Mouse (Mus musculus): ENCODE measurements around the gene Tfam. TPM values are rescaled to one million over a fixed set of nuclear protein-coding genes. Genes with fewer than 3 reads are reported as not detected.

Gene Tfam
- polyA plus RNA-seq (2015; fragmentation: Nextera tagmentation; extraction: Ambion mirVana), result 82.9 and 87.4 TPM in 2 replicates

DNA sequence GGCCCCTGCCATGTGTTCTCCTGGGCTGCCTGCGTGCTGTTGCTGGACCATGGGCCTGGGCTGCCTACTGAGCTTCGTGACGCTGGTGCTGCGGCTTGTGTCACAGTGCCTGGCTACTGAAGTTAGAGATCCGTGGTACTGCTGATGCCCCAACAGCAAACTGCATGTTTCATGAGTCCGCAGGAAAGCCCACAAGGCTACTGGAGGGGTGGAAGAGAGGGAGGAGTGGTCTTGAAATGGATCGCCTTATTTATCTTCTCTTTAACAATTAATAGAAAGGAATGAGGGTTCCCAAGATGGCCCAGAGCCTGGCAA, at the start of gene Tfam:
TSS of gene Tfam (minus strand) at position 41 of the 315 bp plus-strand sequence.
- Histone ChIP-seq H3K9me3 (replicated peaks) (no peaks in the 10 kb centered on the region), H3K9ac (peak within 1 kb of the TSS; percentile 95), H3K27ac (peak within 1 kb of the TSS; percentile 90), H3K4me2 (peak within 1 kb of the TSS; percentile 72), H3K27me3 (no peaks in the 10 kb centered on the region), H3K4me3 (replicated peaks) (peak within 1 kb of the TSS; percentile 94), H3K4me1 (peaks cover 17% of the 10 kb centered on the region), H3K36me3 (peaks cover 28% of the 10 kb centered on the region)
- WGBS, result 4% methylated on average over 7 of the region's 7 CpGs
- no peak for ATAC-seq (replicated peaks; ENCODE audit: low FRiP score)

DNA sequence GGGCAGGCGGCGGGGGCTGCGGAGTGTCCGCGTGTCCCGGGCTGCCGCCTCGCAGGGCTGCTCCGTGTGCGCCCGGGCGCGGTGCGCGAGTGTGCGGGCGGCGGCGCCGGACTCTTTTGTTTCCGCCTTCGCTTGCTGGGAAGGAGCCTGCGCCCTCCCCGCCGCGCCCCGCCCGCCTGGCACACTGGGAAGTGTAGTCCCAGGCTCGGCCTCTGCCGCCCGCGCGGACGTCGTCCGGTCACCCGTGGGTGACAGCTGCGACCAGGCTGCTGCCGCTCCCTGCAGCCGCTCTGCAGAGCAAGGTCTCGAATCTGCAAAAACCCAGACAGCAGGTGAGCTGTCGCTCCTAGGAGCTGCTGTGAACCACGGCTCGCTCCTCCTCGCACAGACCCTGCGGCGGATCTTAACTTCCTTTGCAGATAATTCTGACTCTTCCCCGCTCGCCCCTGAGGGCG, 47.1 kb upstream of the Tfam start, which contains the start of gene Ube2d1:
TSS of gene Ube2d1 (minus strand) at position 137 of the 455 bp plus-strand sequence.
- peak; percentile 97 for ATAC-seq (replicated peaks; ENCODE audit: low FRiP score)
- under 1% methylated on average over 49 of the region's 50 CpGs for WGBS
- Histone ChIP-seq H3K4me1 (peaks cover 25% of the 10 kb centered on the region), H3K36me3 (no peaks in the 10 kb centered on the region), H3K9ac (peak within 1 kb of the TSS; percentile 89), H3K9me3 (replicated peaks) (no peaks in the 10 kb centered on the region), H3K4me2 (peak within 1 kb of the TSS; percentile 65), H3K27ac (peak within 1 kb of the TSS; percentile 18), H3K27me3 (peaks cover 6% of the 10 kb centered on the region), H3K4me3 (replicated peaks) (peak within 1 kb of the TSS; percentile 81)

DNA sequence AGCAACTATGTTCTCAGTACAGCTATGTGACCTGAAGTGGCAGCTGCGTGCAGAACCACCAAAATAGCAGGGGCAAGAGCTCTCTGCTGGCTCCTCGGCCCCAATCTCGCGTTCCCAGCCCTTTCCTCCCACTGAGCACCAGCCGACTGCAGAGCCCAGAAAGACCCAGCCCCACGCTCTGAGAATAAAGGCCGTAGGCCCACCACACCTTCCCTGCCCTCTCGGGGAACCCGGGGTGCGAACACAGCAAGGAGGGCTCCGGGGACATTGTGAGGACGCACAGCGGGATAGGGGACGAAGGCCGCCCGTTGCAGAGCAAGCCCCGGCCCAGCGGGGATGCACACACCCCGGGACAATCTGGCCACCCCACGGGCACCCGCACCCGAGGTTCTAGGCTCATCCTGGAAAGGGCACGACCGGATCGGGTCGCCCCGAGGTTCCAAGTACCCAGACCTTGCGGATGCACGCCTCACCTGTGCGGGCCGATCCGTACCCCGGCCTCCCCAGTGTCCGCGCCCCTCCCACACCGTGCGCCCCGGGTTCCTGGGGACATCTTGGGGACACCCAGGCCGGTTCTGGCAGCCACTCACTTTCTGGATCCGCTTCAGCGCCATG, 46.5 kb upstream of the Tfam start:
- Histone ChIP-seq H3K9ac (peak overlapping the region; percentile 89), H3K36me3 (no peaks in the 10 kb centered on the region), H3K9me3 (replicated peaks) (no peaks in the 10 kb centered on the region), H3K27ac (peak overlapping the region; percentile 18), H3K4me2 (peak overlapping the region; percentile 65), H3K4me3 (replicated peaks) (peak overlapping the region; percentile 81), H3K4me1 (peaks cover 25% of the 10 kb centered on the region), H3K27me3 (peaks cover 6% of the 10 kb centered on the region)
- under 1% methylated on average over 41 of the region's 41 CpGs for WGBS
- peak; percentile 79 for ATAC-seq (replicated peaks; ENCODE audit: low FRiP score)

DNA sequence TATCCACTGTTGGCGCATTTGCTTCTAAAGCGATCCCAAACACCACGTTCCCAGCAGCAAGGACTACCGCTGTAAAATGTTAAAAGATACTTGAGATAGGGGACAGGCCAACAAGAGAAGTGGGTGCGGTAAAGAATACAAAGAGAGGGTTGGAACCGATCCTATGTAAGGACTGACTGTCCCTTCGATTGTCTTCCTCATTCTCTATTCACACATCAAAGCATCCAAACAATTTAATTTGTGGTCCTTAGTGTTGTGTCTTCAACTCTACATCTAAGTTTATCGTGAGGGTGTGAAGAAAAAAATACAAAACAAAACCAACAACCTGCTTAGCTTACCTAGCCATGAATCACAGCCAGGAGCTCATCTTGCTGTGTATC, 46.0 kb upstream of the Tfam start:
- peak overlapping the region; percentile 65 for H3K4me2 ChIP-seq
- peaks cover 25% of the 10 kb centered on the region for H3K4me1 ChIP-seq
- no peaks in the 10 kb centered on the region for H3K36me3 ChIP-seq
- peak overlapping the region; percentile 81 for H3K4me3 ChIP-seq (replicated peaks)
- H3K27ac ChIP-seq, result peak overlapping the region; percentile 18; the same call in 1 of the 2 replicates
- WGBS, result 9% methylated on average over 8 of the region's 8 CpGs
- peaks cover 6% of the 10 kb centered on the region for H3K27me3 ChIP-seq
- no peaks in the 10 kb centered on the region for H3K9me3 ChIP-seq (replicated peaks)
- H3K9ac ChIP-seq, result peak overlapping the region; percentile 89
- ATAC-seq (replicated peaks; ENCODE audit: low FRiP score), result no peak

DNA sequence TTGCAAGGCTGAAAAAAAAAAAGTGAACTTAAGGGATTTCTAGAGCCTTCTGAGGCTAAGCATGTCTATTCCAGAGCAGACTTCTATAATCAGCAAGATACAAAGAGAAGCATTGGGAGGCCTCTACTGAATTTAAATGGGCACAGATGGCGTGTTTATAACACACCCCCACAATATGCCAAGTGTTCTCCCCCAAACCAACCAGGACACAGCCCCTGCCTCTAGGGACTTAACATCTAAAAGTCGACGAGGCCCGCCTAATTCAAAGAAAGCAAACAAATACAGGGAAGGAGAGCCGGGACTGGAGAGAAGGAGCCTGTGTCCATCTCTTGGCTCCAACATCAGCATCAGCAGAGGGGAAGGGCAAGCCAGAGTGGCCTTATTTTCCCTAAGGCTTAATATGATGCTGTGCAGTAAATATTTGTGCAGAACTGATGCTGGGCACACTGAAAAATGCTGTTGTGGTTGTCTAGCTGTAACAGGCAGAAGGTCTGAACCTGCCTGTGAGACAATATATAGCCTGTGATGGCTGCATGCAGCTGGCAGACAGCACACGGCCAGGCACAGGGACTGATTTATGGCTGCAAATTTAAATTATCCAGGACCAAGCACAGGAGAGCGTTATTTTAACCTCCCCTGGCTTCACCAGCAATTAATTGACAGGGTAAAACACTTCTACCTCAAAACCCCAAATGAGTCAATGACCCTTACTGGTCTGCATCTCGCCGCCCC, 35.1 kb upstream of the Tfam start:
- WGBS, result 25% methylated on average over 9 of the region's 9 CpGs
- Histone ChIP-seq H3K4me3 (replicated peaks) (no peak overlapping the region), H3K36me3 (0 out of 2 replicates have a peak, but pooled peaks cover 3% of the 10 kb centered on the region), H3K27me3 (no peaks in the 10 kb centered on the region), H3K27ac (no peak overlapping the region), H3K4me2 (no peak overlapping the region), H3K9ac (no peak overlapping the region), H3K4me1 (peaks cover 6% of the 10 kb centered on the region), H3K9me3 (replicated peaks) (no peaks in the 10 kb centered on the region)
- peak; percentile 52; the same call in 1 of the 2 replicates for ATAC-seq (replicated peaks; ENCODE audit: low FRiP score)

DNA sequence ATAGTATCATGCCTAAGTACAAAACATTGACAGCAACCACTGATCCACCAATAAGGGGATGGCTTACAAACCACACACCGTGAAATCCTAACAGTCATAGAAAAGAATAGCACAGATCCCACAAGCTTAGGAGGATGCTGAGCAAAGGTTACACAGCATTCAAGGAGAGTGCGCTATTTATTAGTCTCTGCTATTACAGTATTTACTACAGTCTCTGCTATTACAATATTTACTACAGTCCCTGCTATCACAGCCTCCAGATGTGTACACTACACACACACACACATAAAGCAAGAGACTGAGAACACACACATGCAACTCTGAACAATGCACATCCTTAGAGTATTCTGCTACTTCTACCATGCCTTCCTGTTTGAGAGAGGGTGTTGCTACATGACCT, 29.9 kb upstream of the Tfam start:
- H3K9me3 ChIP-seq (replicated peaks), result no peaks in the 10 kb centered on the region
- no peak overlapping the region for H3K27ac ChIP-seq
- no peak; the same call in 1 of the 2 replicates for ATAC-seq (replicated peaks; ENCODE audit: low FRiP score)
- H3K4me2 ChIP-seq, result no peak overlapping the region
- WGBS, result 80% methylated on average over 2 of the region's 2 CpGs
- H3K27me3 ChIP-seq, result no peaks in the 10 kb centered on the region
- no peak overlapping the region for H3K9ac ChIP-seq
- peaks cover 11% of the 10 kb centered on the region for H3K4me1 ChIP-seq
- no peaks in the 10 kb centered on the region for H3K36me3 ChIP-seq
- H3K4me3 ChIP-seq (replicated peaks), result no peak overlapping the region

DNA sequence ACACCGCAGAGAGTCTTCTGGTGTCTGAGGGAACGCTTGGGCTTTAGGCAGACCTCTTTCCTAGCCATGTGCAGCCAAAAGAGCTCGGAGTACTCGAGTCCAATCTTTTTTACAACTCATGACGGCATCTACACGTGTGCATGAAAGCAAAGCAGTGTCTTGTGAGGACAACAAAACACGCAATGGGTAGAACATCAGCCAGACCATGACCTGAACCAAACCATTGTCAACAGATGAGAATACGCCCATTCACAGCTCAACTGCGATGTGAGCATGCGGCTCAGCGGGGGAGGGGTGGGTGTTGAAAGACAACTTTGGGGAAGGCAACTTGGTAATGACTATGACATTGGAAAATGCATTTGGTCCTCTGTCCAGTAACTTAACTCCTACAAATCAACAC, 29.4 kb upstream of the Tfam start:
- no peaks in the 10 kb centered on the region for H3K9me3 ChIP-seq (replicated peaks)
- no peaks in the 10 kb centered on the region for H3K36me3 ChIP-seq
- H3K4me1 ChIP-seq, result peaks cover 14% of the 10 kb centered on the region
- H3K27ac ChIP-seq, result 0 out of 2 replicates have a peak overlapping the region, but pooled peaks have one; percentile 22
- no peak overlapping the region for H3K9ac ChIP-seq
- WGBS, result 76% methylated on average over 11 of the region's 11 CpGs
- no peak overlapping the region for H3K4me3 ChIP-seq (replicated peaks)
- no peaks in the 10 kb centered on the region for H3K27me3 ChIP-seq
- ATAC-seq (replicated peaks; ENCODE audit: low FRiP score), result no peak
- H3K4me2 ChIP-seq, result no peak overlapping the region

DNA sequence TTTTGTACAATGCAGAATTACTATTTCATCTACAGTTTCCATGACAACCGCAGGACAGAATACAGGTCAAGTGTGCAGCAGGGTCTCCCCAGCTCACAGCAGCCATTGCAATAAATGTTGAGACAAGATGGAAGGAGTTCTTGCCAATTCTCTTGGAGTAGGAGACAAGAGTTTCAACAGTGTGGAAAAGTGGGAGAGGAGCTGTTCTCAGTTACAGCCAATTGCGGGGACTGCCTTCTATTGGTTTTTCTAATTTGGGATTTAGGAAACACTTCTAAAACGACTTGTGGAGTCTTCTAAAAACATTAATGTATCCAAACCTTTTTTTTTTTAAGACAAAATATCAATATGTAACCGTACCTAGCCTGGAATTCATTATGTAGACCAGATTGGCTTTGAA, 27.0 kb upstream of the Tfam start:
- Histone ChIP-seq H3K4me3 (replicated peaks) (no peak overlapping the region), H3K9ac (no peak overlapping the region), H3K27me3 (no peaks in the 10 kb centered on the region), H3K4me1 (peaks cover 27% of the 10 kb centered on the region), H3K9me3 (replicated peaks) (no peaks in the 10 kb centered on the region), H3K36me3 (peaks cover 13% of the 10 kb centered on the region; the same call in 1 of the 2 replicates), H3K4me2 (no peak overlapping the region), H3K27ac (no peak overlapping the region)
- WGBS, result 89% methylated on average over 4 of the region's 4 CpGs
- no peak for ATAC-seq (replicated peaks; ENCODE audit: low FRiP score)

DNA sequence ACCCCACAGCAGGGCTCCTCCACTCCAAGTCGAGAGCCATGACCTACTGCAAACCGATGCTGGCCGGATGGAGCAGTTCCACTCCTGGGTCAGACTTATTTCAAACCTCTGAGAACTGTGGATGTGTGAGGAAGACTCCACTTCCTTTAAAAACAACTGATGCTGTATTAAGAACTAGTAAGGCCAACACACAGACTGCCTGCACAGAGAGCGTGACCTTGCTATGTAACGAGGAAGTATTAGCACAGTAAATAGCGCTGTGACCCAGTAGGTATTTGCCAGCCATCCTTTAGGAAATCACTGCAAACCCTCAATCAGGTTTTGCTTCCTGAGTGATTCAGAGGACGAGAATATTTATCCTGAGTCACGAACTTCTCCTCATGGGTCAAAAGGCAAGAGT, 23.6 kb upstream of the Tfam start:
- no peaks in the 10 kb centered on the region for H3K27me3 ChIP-seq
- H3K4me1 ChIP-seq, result peaks cover 32% of the 10 kb centered on the region
- H3K4me3 ChIP-seq (replicated peaks), result no peak overlapping the region
- no peak for ATAC-seq (replicated peaks; ENCODE audit: low FRiP score)
- no peak overlapping the region for H3K4me2 ChIP-seq
- H3K9ac ChIP-seq, result no peak overlapping the region
- no peaks in the 10 kb centered on the region for H3K9me3 ChIP-seq (replicated peaks)
- 56% methylated on average over 8 of the region's 8 CpGs for WGBS
- H3K36me3 ChIP-seq, result peaks cover 37% of the 10 kb centered on the region
- no peak overlapping the region for H3K27ac ChIP-seq

DNA sequence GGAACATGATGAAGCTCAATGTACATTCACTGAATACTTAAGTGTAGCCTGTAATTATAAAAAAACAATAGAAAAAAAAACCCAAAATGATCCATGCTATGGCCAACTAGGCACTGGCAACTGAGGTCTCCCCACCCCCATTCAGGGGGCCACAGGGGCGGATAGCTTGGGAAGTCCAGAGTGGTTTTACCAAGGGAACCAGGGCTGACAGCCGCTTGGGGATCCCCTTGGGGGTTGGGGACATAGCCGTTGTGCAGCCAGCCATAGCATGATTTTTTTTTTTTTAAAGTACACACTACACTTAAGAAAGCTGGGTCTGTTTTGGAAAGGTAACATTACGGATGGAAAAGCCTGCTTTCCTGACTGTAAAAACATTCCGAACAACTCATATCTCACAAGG, 20.9 kb upstream of the Tfam start:
- no peak overlapping the region for H3K4me3 ChIP-seq (replicated peaks)
- 47% methylated on average over 5 of the region's 5 CpGs for WGBS
- H3K4me2 ChIP-seq, result no peak overlapping the region
- H3K4me1 ChIP-seq, result peaks cover 32% of the 10 kb centered on the region
- H3K9ac ChIP-seq, result no peak overlapping the region
- 0 out of 2 replicates have a peak, but pooled peaks have one; percentile 38 for ATAC-seq (replicated peaks; ENCODE audit: low FRiP score)
- H3K27ac ChIP-seq, result peak overlapping the region; percentile 58; the same call in 1 of the 2 replicates
- H3K9me3 ChIP-seq (replicated peaks), result no peaks in the 10 kb centered on the region
- H3K36me3 ChIP-seq, result peaks cover 57% of the 10 kb centered on the region
- no peaks in the 10 kb centered on the region for H3K27me3 ChIP-seq

DNA sequence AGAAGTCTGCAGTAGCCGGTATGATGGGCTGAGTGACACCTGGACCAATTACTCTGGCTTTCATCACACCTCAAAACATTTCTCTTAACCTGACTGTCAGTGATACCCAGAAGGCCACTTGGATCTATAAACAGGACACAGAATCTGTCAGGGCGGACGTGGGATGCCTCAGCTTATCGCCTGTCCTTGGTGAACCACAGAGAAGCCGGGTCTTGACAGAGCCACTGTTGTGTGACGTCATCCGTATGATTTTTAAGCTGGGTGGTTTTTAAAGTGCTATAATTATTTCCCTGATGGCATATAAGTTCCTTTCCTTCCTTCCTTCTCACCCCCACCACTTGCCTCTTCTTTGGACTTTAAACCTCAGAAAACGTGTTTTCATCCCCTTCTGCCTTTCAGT, 20.4 kb upstream of the Tfam start:
- Histone ChIP-seq H3K27me3 (no peaks in the 10 kb centered on the region), H3K4me2 (no peak overlapping the region), H3K9ac (no peak overlapping the region), H3K9me3 (replicated peaks) (no peaks in the 10 kb centered on the region), H3K27ac (0 out of 2 replicates have a peak overlapping the region, but pooled peaks have one; percentile 58), H3K36me3 (peaks cover 57% of the 10 kb centered on the region), H3K4me1 (peaks cover 32% of the 10 kb centered on the region), H3K4me3 (replicated peaks) (no peak overlapping the region)
- 67% methylated on average over 8 of the region's 8 CpGs for whole genome bisulfite sequencing
- ATAC-seq (replicated peaks; ENCODE audit: low FRiP score), result no peak

DNA sequence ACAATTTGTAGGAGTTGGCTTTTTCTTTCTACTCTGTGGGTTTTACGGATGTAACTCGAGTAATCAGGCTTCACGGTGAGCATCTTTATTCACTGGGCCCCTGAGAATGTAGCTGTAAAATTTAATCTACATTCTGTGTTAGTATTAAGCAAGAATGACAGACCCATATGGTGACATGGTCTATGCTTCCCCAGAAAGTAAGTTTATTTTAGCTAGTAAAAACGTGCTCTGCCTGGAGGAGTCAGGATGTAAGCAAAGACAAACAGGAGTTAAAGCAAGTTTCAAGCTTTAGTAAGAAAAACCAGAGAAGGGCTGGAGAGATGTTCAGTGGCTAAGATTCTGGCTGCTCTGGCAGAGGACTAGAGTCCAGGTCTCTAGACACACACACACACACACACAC, 15.1 kb upstream of the Tfam start:
- H3K4me3 ChIP-seq (replicated peaks), result no peak overlapping the region
- no peak for ATAC-seq (replicated peaks; ENCODE audit: low FRiP score)
- H3K4me1 ChIP-seq, result no peaks in the 10 kb centered on the region

More for the DNA sequence above, 15.1 kb upstream of the Tfam start:
- H3K27me3 ChIP-seq, result no peaks in the 10 kb centered on the region
- no peak overlapping the region for H3K4me2 ChIP-seq
- 31% methylated on average over 4 of the region's 4 CpGs for WGBS
- no peak overlapping the region for H3K9ac ChIP-seq
- peaks cover 30% of the 10 kb centered on the region for H3K36me3 ChIP-seq
- H3K9me3 ChIP-seq (replicated peaks), result no peaks in the 10 kb centered on the region
- H3K27ac ChIP-seq, result no peak overlapping the region
